8 mouse cellular contexts compared by ENCODE assay signal in the genomic region with DNA sequence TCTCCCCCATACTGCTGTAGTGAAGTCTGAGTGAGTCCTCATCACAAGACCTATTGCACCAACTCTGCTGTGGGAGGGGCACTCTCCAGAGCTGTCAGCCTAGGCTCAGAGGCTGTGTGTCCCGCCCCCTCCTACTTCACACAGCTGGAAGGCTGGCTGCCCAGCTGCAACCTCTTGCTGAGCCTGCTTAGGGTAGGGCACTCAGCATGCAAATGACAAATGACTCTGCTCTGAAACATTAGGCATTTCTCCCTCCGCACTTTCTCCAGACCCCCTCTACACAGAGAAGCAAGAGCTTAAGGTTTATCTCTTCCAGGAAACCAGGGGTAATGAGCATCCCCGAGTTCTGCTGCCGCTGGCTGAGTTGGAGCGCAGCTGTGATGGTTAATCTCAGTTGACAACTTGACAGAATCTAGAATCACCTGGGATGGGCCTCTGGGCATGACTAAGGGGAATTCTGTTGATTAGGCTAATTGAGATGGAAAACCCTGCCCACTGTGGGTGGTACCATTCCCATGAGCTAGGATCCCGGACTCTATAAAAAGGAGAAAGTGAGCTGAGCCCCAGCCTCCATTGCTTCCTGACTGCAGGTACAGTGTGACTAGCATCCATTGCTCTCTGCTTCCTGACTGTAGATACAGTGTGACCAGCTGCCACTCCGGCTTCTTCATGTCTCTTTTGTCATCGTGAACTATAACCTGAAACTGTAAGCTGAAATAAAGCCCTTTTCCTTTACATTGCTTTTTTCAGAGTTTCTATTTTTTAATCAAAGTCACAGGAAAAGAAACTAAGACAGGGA.
DNase-seq lines count a peak whose midpoint lies in the region; ATAC-seq and TF ChIP-seq lines count a peak whose summit lies in the region.

No protein-coding gene starts in this region.

- H3K9ac ChIP-seq in liver, embryonic 11.5 days (ENCODE audit: low read depth, low read length): no peak overlapping the region

- H3K4me1 ChIP-seq in liver, embryonic 11.5 days (replicated peaks; ENCODE audit: control insufficient read depth, insufficient read depth, low read length): no peaks in the 10 kb centered on the region

- peaks cover 22% of the 10 kb centered on the region for H3K27me3 ChIP-seq in liver, embryonic 11.5 days (replicated peaks; ENCODE audit: control insufficient read depth, insufficient read depth, low read length)

- no peak overlapping the region for H3K4me2 ChIP-seq in liver, embryonic 11.5 days

- no peak for TF ChIP-seq POLR2A in brain, embryonic 14.5 days (IDR thresholded peaks at IDR 0.05; ENCODE audit: borderline replicate concordance, extremely low read depth, insufficient read depth, insufficient read length, poor library complexity, severe bottlenecking)

- TF ChIP-seq CTCF in brain, embryonic 14.5 days (IDR thresholded peaks at IDR 0.05; ENCODE audit: borderline replicate concordance, extremely low read depth, insufficient read depth, insufficient read length): no peak

- no peaks in the 10 kb centered on the region for H3K36me3 ChIP-seq in liver, embryonic 11.5 days (ENCODE audit: control insufficient read depth, insufficient read depth, low read length)

- ATAC-seq in monocyte, adult 5-6 weeks (replicated peaks; ENCODE audit: insufficient number of reproducible peaks, low FRiP score, low TSS enrichment, poor library complexity, severe bottlenecking): no peak
- 0 out of 2 replicates have a peak, but pooled peaks have one; percentile 31 for ATAC-seq in liver, embryonic 11.5 days (replicated peaks; ENCODE audit: low FRiP score)
- no peak for ATAC-seq in activated CD4-positive, CD25-positive, alpha-beta regulatory T cell, adult 4 months

- no peak overlapping the region for H3K27ac ChIP-seq in liver, embryonic 11.5 days (ENCODE audit: low read depth, low read length)

- no peak overlapping the region for H3K4me3 ChIP-seq in liver, embryonic 11.5 days (ENCODE audit: low read depth, low read length)

- H3K9me3 ChIP-seq in liver, embryonic 11.5 days (ENCODE audit: control insufficient read depth, low read length): no peaks in the 10 kb centered on the region

- 30% methylated on average over 8 of the region's 8 CpGs for WGBS in liver, embryonic 11.5 days

- DNase-seq in monocyte, adult 2 months (ENCODE audit: low read depth in 1 of 2, low spot score in 2 of 2): peak; percentile 14 to 22
- DNase-seq in brain, embryonic 14.5 days (ENCODE audit: low read depth): peak; percentile 76
- peak; percentile 22 to 53 for DNase-seq in gastrocnemius, adult 8-10 months (ENCODE audit: low spot score in 2 of 2)
- no peak for DNase-seq in liver, embryonic 11.5 days (ENCODE audit: low spot score)
- peak; percentile 64 for DNase-seq in retina, postnatal 1 day
- DNase-seq in right cerebral cortex, postnatal 4 days: no peak

Comparison
In these comparisons a context has a peak if more than half of its experiments do, and no peak if none do; other contexts are left out.
1. DNase-seq: peak in monocyte, adult 2 months (2 of 2), brain, embryonic 14.5 days (single experiment), gastrocnemius, adult 8-10 months (2 of 2) and retina, postnatal 1 day (single experiment); none in liver, embryonic 11.5 days (single experiment) and right cerebral cortex, postnatal 4 days (single experiment).